Mouse (Mus musculus) hindbrain, postnatal 0 days (tissue): ENCODE results near the gene Pheta2. TPM values are rescaled to one million over a fixed set of nuclear protein-coding genes. Genes with fewer than 3 reads are reported as not detected.
"Not testable (repeated sequence)": the region's sequence is repeated elsewhere in the genome, so short reads cannot be mapped to it uniquely, and the experiment has no call there.

Experiments used
- ATAC-seq: fragments of 200-750 bp; cut with Nextera tagmentation; 2 replicates; pipeline ENCODE4 v1.8.0; 2017; ENCODE audit warnings: mild to moderate bottlenecking, moderate TSS enrichment, moderate library complexity
- DNase-seq: peaks from one replicate; pipeline ENCODE4 v3.0.0-alpha.2; 2015; ENCODE audit warnings: low spot score
- H3K27ac ChIP-seq: fragments of 300-500 bp; sonication (generic); 2 replicates; pipeline ENCODE4 v1.5.1; 2014; ENCODE audit warnings: mild to moderate bottlenecking
- H3K27me3 ChIP-seq: fragments of 300-500 bp; sonication (generic); 2 replicates; pipeline ENCODE4 v1.6.1; 2014; ENCODE audit warnings: low read length, mixed read lengths; ENCODE audit not compliant: insufficient read depth
- H3K36me3 ChIP-seq: fragments of 300-500 bp; sonication (generic); 2 replicates; pipeline ENCODE4 v1.6.1; 2014; ENCODE audit warnings: low read length, mixed read lengths; ENCODE audit not compliant: insufficient read depth
- H3K4me1 ChIP-seq: fragments of 300-500 bp; sonication (generic); 2 replicates; pipeline ENCODE4 v1.6.1; 2014; ENCODE audit warnings: antibody characterized with exemption, low read length, mixed read lengths; ENCODE audit not compliant: insufficient read depth
- H3K4me2 ChIP-seq: fragments of 300-500 bp; sonication (generic); 2 replicates; pipeline ENCODE4 v1.6.1; 2014; ENCODE audit warnings: low read depth, mild to moderate bottlenecking, low read length, moderate library complexity, mixed read lengths
- H3K4me3 ChIP-seq: fragments of 300-500 bp; sonication (generic); 2 replicates; pipeline ENCODE4 v1.5.1; 2014; ENCODE audit warnings: low read length
- H3K9ac ChIP-seq: fragments of 300-500 bp; sonication (generic); replicated peaks from 2 replicates; pipeline ENCODE4 v1.6.1; 2014; ENCODE audit warnings: mild to moderate bottlenecking, low read length, moderate library complexity, mixed read lengths
- H3K9me3 ChIP-seq: fragments of 300-500 bp; sonication (generic); 2 replicates; pipeline ENCODE4 v1.6.1; 2016; ENCODE audit warnings: low read length, mixed read lengths
- CTCF ChIP-seq: IDR thresholded peaks from 2 replicates; pipeline ENCODE4 v1.5.1; 2016; ENCODE audit warnings: antibody characterized with exemption, control low read depth, low read depth
- WGBS: fragments of 180-500 bp; shearing (Covaris S2); extraction: QIAGEN DNeasy Blood & Tissue Kit; methylation state at CpG from one replicate; pipeline ENCODE4 v1.1.7; 2014; 5-methylcytosine and 5-hydroxymethylcytosine counted together
- polyA plus RNA-seq: library from polyadenylated mRNA; unstranded; fragments of >200 nt; fragmentation: Nextera tagmentation; extraction: Ambion mirVana; gene quantifications from 2 replicates; pipeline ENCODE4 v1.2.1, GENCODE M21; 2015
- total RNA-seq: library from RNA; depleted of rRNA; stranded (reverse); fragments of >200 nt; gene quantifications from 2 replicates; pipeline ENCODE4 v1.2.3, GENCODE M21; 2014

Pheta2 gene
- total and polyA plus RNA-seq, 2 experiments from 2014 or later, result 1.2 to 1.4 TPM

- no peaks in the 10 kb centered on the region for H3K27me3 ChIP-seq
- ATAC-seq (no peak), DNase-seq (no peak)
- peaks cover 25% of the 10 kb centered on the region for H3K36me3 ChIP-seq
- peak overlapping the region; percentile 94 for H3K27ac ChIP-seq
- H3K9ac ChIP-seq, result peak overlapping the region; percentile 89
- no peaks in the 10 kb centered on the region for H3K9me3 ChIP-seq
- no peak for TF ChIP-seq CTCF
- H3K4me1 ChIP-seq, result peaks cover 9% of the 10 kb centered on the region; the same call in 1 of the 2 replicates
- H3K4me2 ChIP-seq, result peak overlapping the region; percentile 72
- H3K4me3 ChIP-seq, result peak overlapping the region; percentile 99
- 30% methylated on average over 14 of the region's 14 CpGs for WGBS
These were observed 14.5 kb downstream of the Pheta2 start for GRCm38 (mm10) chr15:82353078-82353744.

- peak overlapping the region; percentile 94 for H3K27ac ChIP-seq
- peak overlapping the region; percentile 99 for H3K4me3 ChIP-seq
- WGBS, result under 1% methylated on average over 23 of the region's 23 CpGs
- H3K36me3 ChIP-seq, result peaks cover 19% of the 10 kb centered on the region
- peak overlapping the region; percentile 89 for H3K9ac ChIP-seq
- peak; percentile 62 for ATAC-seq
- no peak for DNase-seq
- no peaks in the 10 kb centered on the region for H3K9me3 ChIP-seq
- H3K4me2 ChIP-seq, result peak overlapping the region; percentile 72
- H3K27me3 ChIP-seq, result no peaks in the 10 kb centered on the region
- peaks cover 9% of the 10 kb centered on the region; the same call in 1 of the 2 replicates for H3K4me1 ChIP-seq
- no peak for TF ChIP-seq CTCF
These were observed 15.0 kb downstream of the Pheta2 start for GRCm38 (mm10) chr15:82353745-82354113.

- 2% methylated on average over 54 of the region's 57 CpGs for WGBS
- H3K4me2 ChIP-seq, result peak within 1 kb of the TSS; percentile 72
- peaks cover 9% of the 10 kb centered on the region; the same call in 1 of the 2 replicates for H3K4me1 ChIP-seq
- peak within 1 kb of the TSS; percentile 99 for H3K4me3 ChIP-seq
- H3K36me3 ChIP-seq, result peaks cover 13% of the 10 kb centered on the region; the same call in 1 of the 2 replicates
- H3K9me3 ChIP-seq, result no peaks in the 10 kb centered on the region
- no peaks in the 10 kb centered on the region for H3K27me3 ChIP-seq
- peak; percentile 100 for DNase-seq
- peak within 1 kb of the TSS; percentile 89 for H3K9ac ChIP-seq
- ATAC-seq, result peak; percentile 99
- H3K27ac ChIP-seq, result peak within 1 kb of the TSS; percentile 94
- TF ChIP-seq CTCF, result peak; percentile 99
These were observed 15.6 kb downstream of the Pheta2 start, which contains the start of gene Ndufa6 for GRCm38 (mm10) chr15:82354126-82354945. Ndufa6 (minus strand) TSS chr15:82354322.

GRCm38 (mm10) chr15:82358431-82359260 lies 19.9 kb downstream of the Pheta2 start:
- Histone ChIP-seq H3K27ac (peak overlapping the region; percentile 5; the same call in 1 of the 2 replicates), H3K4me1 (peaks cover 3% of the 10 kb centered on the region; the same call in 1 of the 2 replicates), H3K4me3 (no peak overlapping the region), H3K4me2 (0 out of 2 replicates have a peak overlapping the region, but pooled peaks have one; percentile 5), H3K27me3 (no peaks in the 10 kb centered on the region), H3K9ac (no peak overlapping the region), H3K9me3 (no peaks in the 10 kb centered on the region), H3K36me3 (no peaks in the 10 kb centered on the region)
- no peak for TF ChIP-seq CTCF
- DNase-seq (no peak), ATAC-seq (no peak)
- WGBS, result 58% methylated on average over 22 of the region's 22 CpGs

- ATAC-seq (no peak), DNase-seq (peak; percentile 54)
- TF ChIP-seq CTCF, result peak; percentile 71
- no peaks in the 10 kb centered on the region for H3K9me3 ChIP-seq
- H3K27ac ChIP-seq, result no peak overlapping the region
- 76% methylated on average over 11 of the region's 11 CpGs for WGBS
- H3K36me3 ChIP-seq, result no peaks in the 10 kb centered on the region
- no peak overlapping the region for H3K4me2 ChIP-seq
- no peaks in the 10 kb centered on the region for H3K27me3 ChIP-seq
- H3K9ac ChIP-seq, result no peak overlapping the region
- no peak overlapping the region for H3K4me3 ChIP-seq
- H3K4me1 ChIP-seq, result no peaks in the 10 kb centered on the region
These were observed 22.8 kb downstream of the Pheta2 start for GRCm38 (mm10) chr15:82361459-82362018.

GRCm38 (mm10) chr15:82362234-82362633 lies 23.5 kb downstream of the Pheta2 start:
- no peak for ATAC-seq
- no peaks in the 10 kb centered on the region for H3K9me3 ChIP-seq
- 85% methylated on average over 3 of the region's 4 CpGs for WGBS

GRCm38 (mm10) chr15:82363801-82364200 lies 25.1 kb downstream of the Pheta2 start:
- DNase-seq, H3K4me3 ChIP-seq, H3K4me1 ChIP-seq, H3K9me3 ChIP-seq, H3K27me3 ChIP-seq, H3K36me3 ChIP-seq, ATAC-seq, H3K27ac ChIP-seq, H3K9ac ChIP-seq, H3K4me2 ChIP-seq: not testable (repeated sequence)
- WGBS, result 75% methylated on average over 7 of the region's 12 CpGs

More at GRCm38 (mm10) chr15:82362234-82362633, 23.5 kb downstream of the Pheta2 start:
- no peak overlapping the region for H3K9ac ChIP-seq
- H3K36me3 ChIP-seq, result no peaks in the 10 kb centered on the region
- TF ChIP-seq CTCF, result no peak
- DNase-seq, result no peak
- H3K4me3 ChIP-seq, result no peak overlapping the region
- H3K27ac ChIP-seq, result no peak overlapping the region
- H3K4me1 ChIP-seq, result no peaks in the 10 kb centered on the region
- no peaks in the 10 kb centered on the region for H3K27me3 ChIP-seq
- H3K4me2 ChIP-seq, result no peak overlapping the region

GRCm38 (mm10) chr15:82364561-82364960 lies 25.8 kb downstream of the Pheta2 start:
- not testable (repeated sequence) for H3K27ac ChIP-seq, ATAC-seq, H3K36me3 ChIP-seq, H3K27me3 ChIP-seq, H3K4me3 ChIP-seq, DNase-seq, H3K9me3 ChIP-seq, H3K4me2 ChIP-seq, H3K9ac ChIP-seq, H3K4me1 ChIP-seq
- 9% methylated on average over 6 of the region's 9 CpGs for WGBS
